Mouse (Mus musculus): ENCODE measurements at regions not wholly inside any gene's neighbourhood (a gene's known extent, or its start where the extent isn't known, plus 50 kb on each side); places are given as distances from the start of the nearest gene placed in this dataset.

DNA sequence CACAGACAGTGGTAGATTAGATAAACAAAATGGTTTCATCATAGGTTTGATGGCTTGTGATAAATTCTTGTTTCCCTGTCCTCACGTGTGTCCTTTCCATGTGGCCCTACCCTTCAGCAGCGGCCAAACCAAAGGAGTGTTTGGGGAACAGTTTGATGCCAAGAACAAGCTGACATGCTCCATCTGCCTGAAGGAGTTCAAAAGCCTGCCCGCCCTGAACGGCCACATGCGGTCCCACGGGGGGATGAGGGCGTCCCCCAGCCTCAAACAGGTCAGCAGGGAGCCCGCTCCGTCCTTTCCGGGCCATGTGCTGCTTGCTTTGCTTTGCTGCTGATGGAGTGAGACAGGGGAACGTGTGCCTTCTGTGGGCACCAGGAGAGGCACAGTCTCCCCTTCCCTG lies 51.0 kb upstream of the Mrps10 start:
- no peak for TF ChIP-seq CTCF (IDR thresholded peaks at IDR 0.05; ENCODE audit: extremely low read depth, insufficient read depth, low read length)
- no peak for TF ChIP-seq POLR2A (IDR thresholded peaks at IDR 0.05; ENCODE audit: extremely low read depth, insufficient read depth, low read length)
- no peak overlapping the region for H3K4me3 ChIP-seq (ENCODE audit: insufficient read depth, low read length)
- no peak overlapping the region for H3K27ac ChIP-seq (ENCODE audit: insufficient read depth, low read length)
- H3K4me1 ChIP-seq (ENCODE audit: control insufficient read depth, insufficient read depth, low read length) = peaks cover under 1% of the 10 kb centered on the region; the same call in 1 of the 2 replicates

DNA sequence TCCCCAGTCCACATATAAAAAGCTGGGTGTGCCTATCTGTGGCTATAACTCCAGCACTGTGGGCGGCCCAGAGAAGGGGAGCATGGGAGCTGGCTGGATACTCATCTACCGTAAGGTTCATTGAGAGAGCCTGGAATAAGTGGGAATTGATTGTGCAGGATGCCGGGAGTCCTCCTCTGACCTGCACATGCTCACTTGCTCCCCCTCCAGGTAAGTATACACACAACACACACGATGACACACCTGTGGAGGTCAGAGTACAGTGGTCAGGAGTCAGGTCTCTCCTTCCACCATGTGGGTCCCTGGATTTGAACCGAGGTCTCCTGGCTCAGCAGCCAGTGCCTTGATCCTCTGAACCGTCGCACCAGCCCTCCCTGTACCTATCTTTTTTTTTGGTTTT lies 55.5 kb upstream of the Mrps10 start:
- Histone ChIP-seq H3K27ac (ENCODE audit: insufficient read depth, low read length) (no peak overlapping the region), H3K4me3 (ENCODE audit: insufficient read depth, low read length) (no peak overlapping the region), H3K4me1 (ENCODE audit: control insufficient read depth, insufficient read depth, low read length) (no peaks in the 10 kb centered on the region)
- no peak for TF ChIP-seq CTCF (IDR thresholded peaks at IDR 0.05; ENCODE audit: extremely low read depth, insufficient read depth, low read length)
- no peak for TF ChIP-seq POLR2A (IDR thresholded peaks at IDR 0.05; ENCODE audit: extremely low read depth, insufficient read depth, low read length)

DNA sequence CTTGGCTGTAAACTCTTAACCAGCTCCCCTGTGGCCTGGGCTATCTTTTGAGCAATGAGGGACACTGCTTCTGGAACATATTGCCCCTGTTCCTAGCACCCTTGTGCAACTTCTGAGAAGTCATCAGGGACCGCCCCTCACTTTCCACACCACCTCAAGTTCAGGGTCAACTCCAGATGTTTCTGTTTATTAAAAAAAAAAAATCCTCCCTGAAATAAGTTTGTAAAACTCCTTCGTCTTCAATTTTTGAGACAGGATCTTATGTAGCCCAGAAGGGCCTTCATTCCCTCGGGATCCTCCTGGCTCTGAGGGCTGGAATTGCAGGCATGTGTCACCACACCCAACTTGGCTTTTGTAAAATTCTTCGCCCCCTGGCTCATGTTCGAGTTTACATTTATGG lies 57.4 kb upstream of the Mrps10 start:
- no peak for TF ChIP-seq CTCF (IDR thresholded peaks at IDR 0.05; ENCODE audit: extremely low read depth, insufficient read depth, low read length)
- TF ChIP-seq POLR2A (IDR thresholded peaks at IDR 0.05; ENCODE audit: extremely low read depth, insufficient read depth, low read length) = no peak
- Histone ChIP-seq H3K4me1 (ENCODE audit: control insufficient read depth, insufficient read depth, low read length) (no peaks in the 10 kb centered on the region), H3K27ac (ENCODE audit: insufficient read depth, low read length) (no peak overlapping the region), H3K4me3 (ENCODE audit: insufficient read depth, low read length) (no peak overlapping the region)

DNA sequence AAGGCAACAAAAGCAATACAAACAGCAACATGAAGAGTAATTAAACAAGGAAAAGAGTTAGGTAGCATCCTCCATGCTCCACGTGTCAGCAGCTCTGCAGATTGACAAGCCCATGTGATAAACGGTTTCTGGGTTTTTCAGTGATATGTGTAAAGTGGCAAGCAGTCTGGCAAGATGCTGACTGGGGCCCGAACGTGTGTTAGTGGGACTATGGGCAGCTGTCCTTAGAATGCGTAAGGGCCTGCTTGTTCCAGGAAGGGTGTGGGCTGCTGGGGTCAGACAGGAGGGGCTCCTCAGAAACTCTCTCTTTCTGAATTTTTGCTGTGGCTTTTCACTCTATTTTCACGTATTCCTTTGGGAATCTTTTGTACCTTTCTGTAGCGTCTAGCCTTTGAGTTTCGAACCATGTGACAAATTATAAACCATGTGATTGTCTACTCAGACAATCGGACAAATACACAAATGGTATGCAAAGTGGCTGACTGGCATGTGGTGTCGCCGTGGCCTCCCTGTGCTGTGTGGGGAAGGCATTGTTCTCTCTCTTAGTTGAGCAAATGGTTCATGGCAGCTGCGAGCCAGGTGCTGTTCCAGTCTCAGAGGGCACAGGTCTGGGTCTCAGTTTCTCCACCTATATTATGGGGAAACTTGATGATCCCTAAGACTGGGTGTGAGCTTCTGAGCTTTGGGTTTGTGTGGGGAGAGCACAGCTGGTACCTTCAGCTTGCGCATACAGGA lies 62.5 kb upstream of the Mrps10 start:
- H3K4me3 ChIP-seq (ENCODE audit: insufficient read depth, low read length) = no peak overlapping the region
- no peaks in the 10 kb centered on the region for H3K4me1 ChIP-seq (ENCODE audit: control insufficient read depth, insufficient read depth, low read length)
- H3K27ac ChIP-seq (ENCODE audit: insufficient read depth, low read length) = no peak overlapping the region
- TF ChIP-seq CTCF (IDR thresholded peaks at IDR 0.05; ENCODE audit: extremely low read depth, insufficient read depth, low read length) (no peak), POLR2A (IDR thresholded peaks at IDR 0.05; ENCODE audit: extremely low read depth, insufficient read depth, low read length) (no peak)

DNA sequence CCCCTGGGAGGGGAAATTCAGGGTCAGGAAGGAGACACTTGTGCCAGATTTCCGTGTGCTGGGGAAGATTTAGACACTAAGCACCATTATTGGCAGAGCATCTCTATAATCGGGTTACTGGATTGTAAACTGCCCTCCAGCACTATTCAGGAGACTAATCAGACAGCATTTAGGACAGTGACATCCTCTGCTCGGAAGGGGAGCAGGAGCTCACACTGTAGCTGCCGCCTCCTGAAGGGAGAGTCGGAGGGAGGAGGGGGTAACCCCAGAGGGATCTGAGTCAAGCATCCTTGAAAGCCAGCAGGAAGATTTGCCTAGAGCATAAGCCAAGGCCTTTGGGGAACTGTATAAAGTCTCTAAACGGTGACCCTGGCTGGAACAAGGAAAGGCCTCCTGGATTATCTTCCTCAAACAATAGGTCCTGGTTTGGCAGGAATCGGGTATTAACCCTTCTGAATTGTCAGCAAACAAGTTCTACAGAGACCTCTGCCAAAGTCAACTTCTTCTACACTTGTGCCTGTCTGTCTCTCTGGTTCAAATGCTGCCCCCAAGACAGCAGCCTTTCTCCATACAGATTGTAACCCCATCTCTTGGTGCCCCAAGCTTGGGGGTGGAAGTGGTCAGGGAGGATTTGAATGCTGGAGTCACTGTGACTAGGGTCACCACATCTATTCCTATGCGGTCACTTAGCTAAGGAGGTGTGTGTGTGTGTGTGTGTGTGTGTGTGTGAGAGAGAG lies 64.1 kb upstream of the Mrps10 start:
- TF ChIP-seq CTCF (IDR thresholded peaks at IDR 0.05; ENCODE audit: extremely low read depth, insufficient read depth, low read length) (no peak), POLR2A (IDR thresholded peaks at IDR 0.05; ENCODE audit: extremely low read depth, insufficient read depth, low read length) (no peak)
- Histone ChIP-seq H3K4me1 (ENCODE audit: control insufficient read depth, insufficient read depth, low read length) (0 out of 2 replicates have a peak, but pooled peaks cover 1% of the 10 kb centered on the region), H3K27ac (ENCODE audit: insufficient read depth, low read length) (no peak overlapping the region), H3K4me3 (ENCODE audit: insufficient read depth, low read length) (no peak overlapping the region)

DNA sequence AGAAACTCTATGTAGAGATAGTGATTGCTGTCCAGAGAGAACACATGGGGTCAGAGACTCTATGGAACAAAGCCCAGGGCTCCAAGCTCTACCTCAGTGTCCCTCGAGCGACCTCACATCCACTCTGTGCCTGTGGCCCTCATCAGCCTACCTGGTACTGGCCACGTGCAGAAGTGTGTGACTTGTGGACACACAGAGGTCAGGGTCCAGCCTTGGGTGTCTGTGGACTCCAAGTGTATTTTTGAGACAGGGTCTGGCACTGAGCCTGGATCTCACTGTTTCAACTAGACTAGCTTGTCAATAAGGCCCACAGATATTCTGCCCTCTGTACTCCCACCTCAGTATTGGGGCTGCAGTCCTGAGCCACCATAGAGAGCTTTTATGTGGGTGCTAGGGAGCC lies 65.1 kb upstream of the Mrps10 start:
- Histone ChIP-seq H3K4me1 (ENCODE audit: control insufficient read depth, insufficient read depth, low read length) (0 out of 2 replicates have a peak, but pooled peaks cover 1% of the 10 kb centered on the region), H3K4me3 (ENCODE audit: insufficient read depth, low read length) (no peak overlapping the region)
- TF ChIP-seq POLR2A (IDR thresholded peaks at IDR 0.05; ENCODE audit: extremely low read depth, insufficient read depth, low read length) = no peak
- TF ChIP-seq CTCF (IDR thresholded peaks at IDR 0.05; ENCODE audit: extremely low read depth, insufficient read depth, low read length) = no peak

DNA sequence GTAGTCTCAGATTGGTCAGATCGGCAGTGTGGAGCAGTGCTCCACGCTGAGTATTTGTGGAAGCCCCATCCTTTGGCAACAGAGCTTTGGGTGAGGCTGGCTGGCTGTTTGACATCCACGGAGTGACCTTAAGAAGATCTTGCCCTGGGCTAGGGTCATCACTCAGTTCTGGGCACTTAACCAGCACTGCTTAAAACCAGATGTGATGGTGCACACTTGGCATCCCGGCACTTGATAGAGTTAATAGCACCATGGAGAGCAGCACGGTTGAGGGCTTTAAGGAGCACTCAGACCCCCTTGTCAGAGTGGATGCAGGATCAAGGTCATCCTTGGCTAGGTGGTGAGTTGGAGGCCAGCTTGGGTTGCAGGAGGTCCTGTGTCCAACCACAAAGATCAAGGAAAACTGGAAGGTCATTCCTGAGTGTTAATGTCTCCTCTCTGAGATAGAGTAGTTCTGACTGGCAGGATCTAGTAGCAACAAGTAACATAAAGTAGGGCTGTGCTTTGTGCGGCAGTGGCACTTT lies 70.2 kb upstream of the Mrps10 start:
- TF ChIP-seq CTCF (IDR thresholded peaks at IDR 0.05; ENCODE audit: extremely low read depth, insufficient read depth, low read length) (no peak), POLR2A (IDR thresholded peaks at IDR 0.05; ENCODE audit: extremely low read depth, insufficient read depth, low read length) (no peak)

More for the DNA sequence above, 65.1 kb upstream of the Mrps10 start:
- no peak overlapping the region for H3K27ac ChIP-seq (ENCODE audit: insufficient read depth, low read length)

DNA sequence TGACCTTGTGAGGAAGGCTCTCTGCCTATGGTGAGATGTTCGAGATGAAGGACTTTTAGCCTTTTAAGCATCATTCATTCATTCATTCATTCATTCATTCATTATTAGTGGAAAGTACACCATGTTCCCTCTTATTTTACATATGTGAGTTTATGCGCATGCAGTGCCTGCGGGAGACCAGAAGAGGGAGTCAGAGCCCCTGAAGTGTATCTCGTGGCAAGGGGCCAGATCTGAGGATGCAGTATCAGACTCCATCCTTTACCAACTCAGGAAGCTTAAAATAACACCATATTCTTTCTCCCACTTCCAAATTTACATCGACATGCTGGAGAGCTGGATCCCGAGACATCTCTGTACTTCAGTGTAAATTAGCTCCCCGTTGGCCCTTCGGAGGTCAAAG lies 70.7 kb upstream of the Mrps10 start:
- H3K4me3 ChIP-seq (ENCODE audit: insufficient read depth, low read length) = no peak overlapping the region
- H3K27ac ChIP-seq (ENCODE audit: insufficient read depth, low read length) = no peak overlapping the region
- H3K4me1 ChIP-seq (ENCODE audit: control insufficient read depth, insufficient read depth, low read length) = 0 out of 2 replicates have a peak, but pooled peaks cover 1% of the 10 kb centered on the region
- TF ChIP-seq POLR2A (IDR thresholded peaks at IDR 0.05; ENCODE audit: extremely low read depth, insufficient read depth, low read length) = no peak
- TF ChIP-seq CTCF (IDR thresholded peaks at IDR 0.05; ENCODE audit: extremely low read depth, insufficient read depth, low read length) = peak; percentile 36; the same call in 1 of the 2 replicates

More for the DNA sequence above, 70.2 kb upstream of the Mrps10 start:
- Histone ChIP-seq H3K4me3 (ENCODE audit: insufficient read depth, low read length) (no peak overlapping the region), H3K4me1 (ENCODE audit: control insufficient read depth, insufficient read depth, low read length) (0 out of 2 replicates have a peak, but pooled peaks cover 1% of the 10 kb centered on the region), H3K27ac (ENCODE audit: insufficient read depth, low read length) (no peak overlapping the region)

DNA sequence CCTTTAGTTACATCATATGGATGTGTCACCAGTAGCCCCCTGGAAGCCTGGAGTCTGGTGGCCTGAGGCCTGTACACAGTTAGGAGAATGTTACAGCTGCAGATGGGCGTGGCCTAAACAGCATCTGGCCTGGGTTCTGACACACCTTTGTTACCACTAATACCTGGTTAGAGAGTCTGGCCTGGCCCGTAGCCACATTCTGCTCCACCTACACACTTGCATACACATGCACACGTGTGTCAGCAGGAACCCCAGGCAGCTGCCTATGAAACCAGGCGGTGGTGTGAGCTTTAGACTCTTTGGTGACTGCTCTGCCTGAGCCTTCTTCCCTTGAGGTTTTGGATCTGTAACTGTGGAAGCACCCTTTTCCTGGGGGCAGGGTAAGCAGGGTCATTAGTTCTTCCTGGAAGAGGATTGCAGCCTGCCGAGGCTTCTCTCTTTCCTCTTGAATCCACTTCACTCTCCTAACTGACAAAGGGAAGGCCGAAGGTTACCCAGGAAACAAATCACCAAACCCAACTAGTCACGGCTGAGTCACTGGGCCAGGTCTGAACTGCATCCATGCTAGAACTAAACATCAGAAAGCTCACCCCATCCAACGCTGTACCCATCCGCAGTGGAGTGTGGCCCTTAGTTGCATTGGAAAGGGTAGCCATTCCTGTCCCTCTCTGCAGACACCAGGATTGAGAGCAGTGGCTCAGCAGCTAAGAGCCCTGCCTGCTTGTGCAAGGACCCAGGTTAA lies 71.8 kb upstream of the Mrps10 start:
- Histone ChIP-seq H3K4me3 (ENCODE audit: insufficient read depth, low read length) (no peak overlapping the region), H3K27ac (ENCODE audit: insufficient read depth, low read length) (no peak overlapping the region), H3K4me1 (ENCODE audit: control insufficient read depth, insufficient read depth, low read length) (0 out of 2 replicates have a peak, but pooled peaks cover 1% of the 10 kb centered on the region)
- TF ChIP-seq POLR2A (IDR thresholded peaks at IDR 0.05; ENCODE audit: extremely low read depth, insufficient read depth, low read length) (no peak), CTCF (IDR thresholded peaks at IDR 0.05; ENCODE audit: extremely low read depth, insufficient read depth, low read length) (no peak)

All from cortical plate, adult 2 months (tissue).